Mouse (Mus musculus) bone marrow, adult 2 months (tissue): Measurements from ENCODE around the gene Dhcr24. TPM values are rescaled to one million over a fixed set of nuclear protein-coding genes. Genes with fewer than 3 reads are reported as not detected.

Source experiments
- H3K27ac ChIP-seq: fragments of 200-500 bp; 2 replicates; pipeline ENCODE4 v1.5.1; 2012; ENCODE audit warnings: low read depth, mild to moderate bottlenecking, control low read depth, inconsistent platforms, low read length; ENCODE audit not compliant: control insufficient read depth, poor library complexity, insufficient read depth
- H3K4me1 ChIP-seq: fragments of 200-500 bp; 2 replicates; pipeline ENCODE4 v1.6.1; 2011; ENCODE audit warnings: low read length; ENCODE audit not compliant: control insufficient read depth, insufficient read depth
- H3K4me3 ChIP-seq: fragments of 200-500 bp; replicated peaks from 2 replicates; pipeline ENCODE3; 2011; ENCODE audit warnings: mild to moderate bottlenecking, low read depth, low read length, control low read depth; ENCODE audit not compliant: control insufficient read depth
- CTCF ChIP-seq: fragments of 200-500 bp; IDR thresholded peaks from 2 replicates; pipeline ENCODE4 v1.5.1; 2011; ENCODE audit warnings: low read length, control low read depth; ENCODE audit not compliant: control insufficient read depth, insufficient read depth
- POLR2A ChIP-seq: fragments of 200-500 bp; IDR thresholded peaks from 2 replicates; pipeline ENCODE4 v1.6.1; 2011; ENCODE audit warnings: low read depth, mild to moderate bottlenecking, control low read depth, low read length, borderline replicate concordance; ENCODE audit not compliant: control insufficient read depth
- WGBS: fragments of 180-500 bp; shearing (Covaris S2); methylation state at CpG from one replicate; pipeline ENCODE4 v1.1.7; 2018; 5-methylcytosine and 5-hydroxymethylcytosine counted together
- polyA plus RNA-seq: library from polyadenylated mRNA; stranded (reverse); fragments of >200 nt; gene quantifications from 2 replicates; pipeline ENCODE4 v1.2.4, GENCODE M21; 2011; ENCODE audit warnings: low replicate concordance; ENCODE audit not compliant: missing spikeins, insufficient read depth, insufficient read length

Gene Dhcr24
- polyA plus RNA-seq: 11.9 and 23.8 TPM in 2 replicates

GRCm38 (mm10) chr4:106560846-106561781, at the start of gene Dhcr24:
Gene Dhcr24 (plus strand): TSS chr4:106561038.
- Histone ChIP-seq H3K4me1 (peaks cover 4% of the 10 kb centered on the region; the same call in 1 of the 2 replicates), H3K4me3 (peak within 1 kb of the TSS; percentile 86), H3K27ac (no peak within 1 kb of the TSS; the same call in 1 of the 2 replicates)
- WGBS: under 1% methylated on average over 89 of the region's 89 CpGs
- TF ChIP-seq CTCF (no peak), POLR2A (no peak; the same call in 1 of the 2 replicates)

GRCm38 (mm10) chr4:106514606-106515005, 46.2 kb upstream of the Dhcr24 start:
- H3K27ac ChIP-seq: no peak overlapping the region
- H3K4me1 ChIP-seq: no peaks in the 10 kb centered on the region
- WGBS: 75% methylated on average over 6 of the region's 6 CpGs
- TF ChIP-seq POLR2A (no peak), CTCF (no peak)
- no peak overlapping the region for H3K4me3 ChIP-seq

GRCm38 (mm10) chr4:106522547-106522946, 38.3 kb upstream of the Dhcr24 start:
- no peak overlapping the region for H3K27ac ChIP-seq
- 80% methylated on average over 3 of the region's 3 CpGs for WGBS
- TF ChIP-seq POLR2A: no peak
- no peak for TF ChIP-seq CTCF
- no peaks in the 10 kb centered on the region for H3K4me1 ChIP-seq
- no peak overlapping the region for H3K4me3 ChIP-seq

- TF ChIP-seq CTCF: no peak
- TF ChIP-seq POLR2A: no peak
- WGBS: 16% methylated on average over 2 of the region's 2 CpGs
- Histone ChIP-seq H3K27ac (no peak overlapping the region), H3K4me3 (no peak overlapping the region), H3K4me1 (no peaks in the 10 kb centered on the region)
Measured at GRCm38 (mm10) chr4:106524131-106524530, 36.7 kb upstream of the Dhcr24 start.

- TF ChIP-seq POLR2A (no peak), CTCF (no peak)
- 88% methylated on average over 2 of the region's 2 CpGs for WGBS
- Histone ChIP-seq H3K4me1 (no peaks in the 10 kb centered on the region), H3K27ac (no peak overlapping the region), H3K4me3 (no peak overlapping the region)
Measured at GRCm38 (mm10) chr4:106525001-106525400, 35.8 kb upstream of the Dhcr24 start.

- no peak for TF ChIP-seq CTCF
- no peak for TF ChIP-seq POLR2A
- WGBS: 78% methylated on average over 7 of the region's 7 CpGs
- no peak overlapping the region for H3K4me3 ChIP-seq
- no peaks in the 10 kb centered on the region; the same call in 1 of the 2 replicates for H3K4me1 ChIP-seq
- H3K27ac ChIP-seq: no peak overlapping the region
Measured at GRCm38 (mm10) chr4:106527856-106528547, 32.8 kb upstream of the Dhcr24 start.

- no peak overlapping the region for H3K27ac ChIP-seq
- peak overlapping the region; percentile 53 for H3K4me3 ChIP-seq
- TF ChIP-seq CTCF: peak; percentile 99
- TF ChIP-seq POLR2A: no peak
- H3K4me1 ChIP-seq: no peaks in the 10 kb centered on the region; the same call in 1 of the 2 replicates
- 14% methylated on average over 17 of the region's 17 CpGs for WGBS
Measured at GRCm38 (mm10) chr4:106529375-106530112, 31.3 kb upstream of the Dhcr24 start.

- no peak overlapping the region for H3K27ac ChIP-seq
- no peak overlapping the region for H3K4me3 ChIP-seq
- no peaks in the 10 kb centered on the region; the same call in 1 of the 2 replicates for H3K4me1 ChIP-seq
- no peak for TF ChIP-seq CTCF
- WGBS: 76% methylated on average over 9 of the region's 9 CpGs
Measured at GRCm38 (mm10) chr4:106530113-106530482, 30.7 kb upstream of the Dhcr24 start.
